Mouse (Mus musculus) E14TG2a.4 (cell line): ENCODE data around the gene Dnajc11.

ENCODE experiments used
- CTCF ChIP-seq: conservative IDR thresholded peaks from 2 replicates; pipeline ENCODE4 v1.5.1; 2014; ENCODE audit warnings: low read length
- NANOG ChIP-seq: IDR thresholded peaks from 2 replicates; pipeline ENCODE4 v1.6.1; 2014; ENCODE audit warnings: borderline replicate concordance, low read length, mixed read lengths
- POU5F1 ChIP-seq: IDR thresholded peaks from 2 replicates; pipeline ENCODE4 v1.6.1; 2014; ENCODE audit warnings: low read length, borderline replicate concordance

DNA sequence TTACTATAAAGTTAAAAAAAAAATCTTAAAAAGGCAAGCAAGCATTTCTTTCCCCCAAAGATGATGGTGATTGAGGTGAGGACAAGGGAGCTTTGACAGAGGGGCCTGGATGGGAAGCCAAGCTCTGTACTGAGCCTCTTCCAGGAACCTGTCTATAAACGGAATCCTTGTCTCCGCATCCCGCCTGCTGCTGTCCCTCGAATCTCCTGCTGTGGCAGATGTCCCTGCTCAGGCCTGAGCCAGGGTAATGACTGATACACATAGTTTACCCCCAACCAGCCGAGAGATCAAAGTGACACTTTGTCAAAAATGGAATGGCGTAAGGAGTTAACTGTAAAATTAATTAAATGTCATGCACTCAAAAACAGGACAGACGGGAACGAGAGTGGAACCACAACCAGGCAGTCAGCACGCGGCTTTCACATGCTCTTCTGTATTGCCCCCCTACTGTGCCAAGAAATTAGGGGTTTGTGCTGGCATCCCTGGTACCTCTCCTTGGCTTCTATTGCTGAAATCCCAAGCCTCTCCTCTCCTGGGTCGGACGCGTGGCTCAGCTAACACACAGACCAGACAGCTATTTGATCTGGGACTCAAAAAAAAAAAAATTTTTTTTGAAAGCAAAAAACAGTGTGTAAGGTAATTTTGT lies 34.8 kb upstream of the Dnajc11 start:
- TF ChIP-seq CTCF, result no peak
- TF ChIP-seq POU5F1, result no peak
- no peak for TF ChIP-seq NANOG
